In the genomic region with DNA sequence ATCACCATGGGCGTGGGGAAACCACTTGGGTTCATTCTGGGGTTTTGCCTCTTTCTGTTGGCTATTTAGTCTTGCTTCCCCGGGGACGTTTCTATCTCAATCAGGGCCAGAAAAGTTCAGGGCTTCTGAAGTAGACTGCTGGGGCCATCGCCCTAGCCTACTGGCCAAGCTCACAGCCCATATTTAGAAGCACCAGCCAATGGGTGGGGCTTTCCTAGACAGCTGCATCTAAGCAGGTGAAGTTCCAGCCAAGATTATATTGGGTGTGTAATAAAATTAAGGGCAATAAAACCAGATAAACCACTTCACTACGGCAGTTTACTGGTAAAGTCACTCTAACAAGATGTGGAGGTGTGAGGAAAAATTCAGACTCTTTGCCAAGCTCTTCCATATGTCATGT, we compare ENCODE assay signal across 12 mouse cellular contexts.
"Had no signal": no experiment of that assay in that cellular context is flagged by ENCODE, and none has a peak within 500 bp of the region (broad histone marks: within the 10 kb centered on the region; RNA-seq: fewer than 3 reads in every experiment).

No protein-coding gene starts in this region.

- H3K4me3 ChIP-seq: limb, embryonic 15.5 days; liver, embryonic 12.5 days; midbrain, embryonic 12.5 days had no signal

- H3K27me3 ChIP-seq: limb, embryonic 15.5 days; liver, embryonic 12.5 days had no signal

- ATAC-seq: liver, embryonic 12.5 days; midbrain, embryonic 16.5 days had no signal

- H3K4me2 ChIP-seq: limb, embryonic 15.5 days; liver, embryonic 12.5 days; lung, embryonic 14.5 days; midbrain, embryonic 12.5 days had no signal

- H3K9me3 ChIP-seq: limb, embryonic 15.5 days; liver, embryonic 12.5 days; midbrain, embryonic 12.5 days had no signal

- H3K9ac ChIP-seq: limb, embryonic 15.5 days; liver, embryonic 12.5 days; lung, embryonic 14.5 days; midbrain, embryonic 12.5 days had no signal

- H3K27ac ChIP-seq: limb, embryonic 15.5 days; liver, embryonic 12.5 days; macrophage; midbrain, embryonic 12.5 days had no signal

- H3K4me1 ChIP-seq: liver, embryonic 12.5 days; midbrain, embryonic 12.5 days had no signal

- H3K36me3 ChIP-seq: limb, embryonic 15.5 days; liver, embryonic 12.5 days; midbrain, embryonic 12.5 days had no signal

- DNase-seq: kidney, postnatal 10 days; kidney, postnatal 4 days; left cerebral cortex, postnatal 4 days; lung, embryonic 14.5 days; right cerebral cortex, adult 18-20 months; right cerebral cortex, postnatal 25 days; thymus, postnatal 4 days had no signal
